Mouse (Mus musculus): ENCODE results near the gene Pigk.

Gene Pigk

DNA sequence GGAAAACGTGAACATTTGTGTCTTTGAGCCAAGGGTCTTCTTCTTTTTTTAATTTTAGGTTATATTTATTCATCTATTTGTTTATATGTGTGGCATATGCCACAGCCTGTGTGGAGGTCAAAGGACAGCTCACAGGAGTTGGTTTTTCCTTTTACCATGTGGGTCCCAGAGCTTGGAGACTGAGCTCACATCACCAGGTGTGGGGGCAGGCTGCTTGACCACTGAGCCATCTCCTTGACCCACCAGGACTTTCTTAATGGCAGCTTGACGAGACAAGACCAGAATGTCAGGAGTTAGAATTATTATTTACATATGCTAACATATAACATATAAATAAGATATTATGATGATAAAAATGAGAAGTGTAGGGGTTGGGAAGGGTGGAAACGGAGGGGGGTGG is 182.2 kb downstream of the Pigk start:
- no peak for DNase-seq (ENCODE audit: low spot score in 2 of 2)

DNA sequence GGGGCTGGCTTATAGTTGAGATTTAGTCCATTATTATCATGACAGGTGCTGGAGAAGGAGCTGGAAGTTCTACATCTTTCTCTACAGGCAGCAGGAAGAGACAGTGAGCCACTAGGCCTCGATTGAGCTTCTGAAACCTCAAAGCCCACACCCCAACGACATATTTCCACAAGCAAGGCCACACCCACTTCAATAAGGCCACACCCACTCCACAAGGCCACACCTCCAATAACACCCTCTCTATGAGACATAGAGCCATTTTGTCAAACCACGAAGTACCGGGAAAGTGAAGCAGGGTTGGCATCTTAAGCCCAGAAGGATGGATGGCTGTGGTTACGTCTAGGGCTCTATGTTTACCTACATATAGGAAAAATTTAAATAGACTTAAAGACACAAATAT is 183.3 kb downstream of the Pigk start:
- DNase-seq (ENCODE audit: low spot score in 2 of 2) = no peak

DNA sequence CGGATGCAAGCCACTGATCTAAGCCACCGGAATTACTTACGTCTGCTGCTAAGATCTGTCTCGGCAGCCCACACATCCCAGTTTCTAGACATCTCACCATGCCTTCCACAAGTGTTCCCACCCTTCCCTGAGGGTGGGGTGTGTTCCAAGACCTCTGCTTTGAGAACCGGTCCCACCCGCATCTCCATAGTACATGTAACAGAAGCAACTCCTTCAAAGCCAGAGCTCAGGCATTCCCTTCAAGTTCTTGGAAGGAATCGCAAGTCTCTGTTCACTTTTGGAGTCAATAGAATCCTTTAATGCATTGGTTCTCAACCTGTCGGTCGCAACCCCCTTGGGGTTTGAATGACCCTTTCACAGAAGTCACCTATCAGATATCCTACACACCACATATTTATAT is 185.0 kb downstream of the Pigk start:
- no peak for DNase-seq (ENCODE audit: low spot score in 2 of 2)

DNA sequence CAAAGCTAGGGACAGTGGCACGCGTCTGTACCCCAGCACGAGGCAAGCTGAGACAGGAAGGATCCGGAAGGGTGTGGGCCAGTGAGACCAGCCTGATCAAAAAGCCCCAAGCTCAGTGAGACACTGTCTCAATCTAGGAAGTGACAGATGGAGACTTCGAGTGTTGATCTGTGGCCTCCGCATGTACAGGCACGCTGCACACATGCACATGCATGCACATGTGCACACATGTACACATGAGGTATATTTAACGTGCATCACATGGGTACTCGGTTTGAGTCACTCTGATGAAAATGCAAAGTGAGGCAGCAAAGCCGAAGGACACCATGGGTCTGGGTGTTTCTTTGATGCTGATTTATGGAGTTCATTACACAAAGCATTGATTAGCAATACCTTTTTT is 191.1 kb downstream of the Pigk start:
- no peak for DNase-seq (ENCODE audit: low spot score in 2 of 2)

DNA sequence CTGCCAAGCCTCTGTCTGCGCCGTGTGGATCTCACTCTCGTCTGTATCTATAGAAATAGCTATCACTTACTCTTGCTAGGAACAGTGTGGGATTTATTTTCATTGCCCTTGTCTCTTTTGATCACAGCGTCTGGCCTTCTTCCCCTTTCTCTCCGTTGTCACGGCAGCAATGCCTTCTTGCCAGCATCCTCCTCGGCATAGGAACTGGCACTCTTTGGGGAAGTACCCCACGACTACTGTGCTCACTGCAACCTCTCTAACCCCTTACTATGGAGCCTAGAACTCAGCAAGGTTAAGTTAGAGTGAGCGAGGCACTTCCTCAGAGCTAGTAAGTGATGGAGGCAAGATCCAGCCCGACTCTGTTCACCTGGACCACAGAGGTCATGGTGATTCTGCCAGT is 191.9 kb downstream of the Pigk start:
- DNase-seq (ENCODE audit: low spot score in 2 of 2) = no peak

DNA sequence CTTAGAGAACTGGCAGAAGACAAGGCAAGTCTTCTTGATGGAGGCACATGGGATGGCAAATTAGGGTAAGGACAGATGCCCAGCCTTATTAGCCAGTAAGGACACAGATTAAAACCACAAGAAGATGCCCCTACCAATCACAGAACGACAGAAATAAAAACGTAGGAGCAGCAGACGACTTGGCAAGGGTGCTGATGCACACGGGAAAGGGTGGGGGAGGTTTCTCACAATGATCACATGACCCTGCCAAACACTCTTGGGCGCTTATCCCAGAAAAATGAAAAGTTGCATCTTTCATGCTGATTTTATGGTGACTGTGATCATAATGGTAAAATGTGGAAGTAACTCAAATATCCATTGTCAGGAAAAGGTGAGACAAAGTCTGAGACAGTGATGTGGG is 193.2 kb downstream of the Pigk start:
- DNase-seq (ENCODE audit: low spot score in 2 of 2) = no peak

DNA sequence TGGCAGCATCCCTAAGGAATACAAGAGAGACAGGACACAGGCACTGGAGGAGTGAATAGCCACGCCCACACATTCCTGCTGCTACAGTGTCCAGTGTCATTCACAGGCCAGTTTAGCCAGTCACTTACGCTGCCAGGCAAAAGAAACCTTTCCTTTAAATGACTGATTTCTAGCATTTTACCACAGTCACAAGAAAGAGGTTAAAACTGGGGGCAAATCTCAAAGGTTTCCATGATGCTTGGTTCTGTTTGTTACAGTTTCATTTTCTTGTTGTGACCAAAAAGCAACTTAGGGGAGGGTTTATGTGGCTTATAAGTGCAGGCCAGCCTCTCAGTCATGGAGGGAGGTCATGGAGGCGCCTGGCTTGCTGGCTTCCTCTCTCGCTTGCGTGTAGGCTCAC is 193.8 kb downstream of the Pigk start:
- DNase-seq (ENCODE audit: low spot score in 2 of 2) = no peak

DNA sequence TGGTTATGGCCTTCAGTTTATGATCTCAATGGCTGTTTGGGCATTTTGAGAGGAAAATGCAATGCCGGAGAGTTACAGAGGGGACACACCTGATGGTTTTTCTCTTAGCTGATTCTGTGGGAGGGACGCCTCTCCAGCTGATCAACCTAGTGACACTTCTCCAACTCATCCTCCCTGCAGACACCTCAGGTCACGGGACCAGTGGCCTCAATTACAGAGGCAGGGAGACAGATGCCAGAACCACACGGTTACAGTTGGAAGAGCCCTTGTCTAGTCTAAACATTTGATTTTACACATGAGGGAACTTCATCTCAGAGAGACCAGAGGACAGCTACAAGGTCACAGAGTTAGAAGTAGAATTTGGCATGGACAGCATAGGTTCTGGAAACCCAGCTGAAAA is 197.7 kb downstream of the Pigk start:
- no peak for DNase-seq (ENCODE audit: low spot score in 2 of 2)

DNA sequence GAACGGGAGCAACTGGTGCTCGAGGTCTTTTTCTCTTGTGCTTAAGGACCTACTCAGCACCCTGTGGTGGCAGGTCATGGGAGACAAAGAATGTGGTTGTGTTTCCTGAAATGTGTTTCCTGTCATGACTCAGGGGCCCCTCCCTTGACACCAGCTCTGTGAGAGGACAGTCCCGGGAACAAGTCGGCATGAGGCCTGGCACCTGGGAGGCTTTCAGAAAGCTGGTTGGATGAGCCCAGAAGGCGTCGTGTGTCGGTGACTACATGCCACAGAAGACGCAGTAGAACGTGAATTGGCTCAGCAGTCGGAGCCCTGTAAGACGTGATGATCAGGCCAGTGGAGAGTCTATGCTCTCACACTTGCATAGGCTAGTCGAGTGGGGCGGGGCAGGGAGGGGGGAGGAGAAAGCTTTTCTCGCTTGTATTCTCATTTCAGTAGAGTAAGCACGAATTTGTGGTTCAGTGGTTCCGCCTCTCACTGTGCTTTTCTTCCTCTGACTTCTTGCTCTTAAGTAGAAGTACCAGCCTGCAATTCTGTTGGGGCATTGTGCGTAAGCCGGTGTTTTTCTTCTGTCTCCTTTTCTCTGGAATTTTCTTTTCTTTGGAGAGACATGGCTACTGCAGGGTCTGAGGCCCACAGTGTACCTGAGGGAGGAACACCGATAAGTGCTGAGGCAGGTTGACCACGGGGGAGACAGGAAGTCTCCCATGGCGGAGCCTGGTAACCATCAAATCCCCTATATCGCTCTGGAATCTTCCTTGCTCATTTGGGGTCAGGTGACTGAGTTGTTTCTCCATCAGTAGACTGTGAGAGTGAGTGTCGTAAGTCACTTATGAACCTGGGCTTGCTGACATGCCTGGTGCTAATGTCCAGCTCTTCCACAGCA is 198.6 kb downstream of the Pigk start:
- DNase-seq (ENCODE audit: low spot score in 2 of 2) = no peak

DNA sequence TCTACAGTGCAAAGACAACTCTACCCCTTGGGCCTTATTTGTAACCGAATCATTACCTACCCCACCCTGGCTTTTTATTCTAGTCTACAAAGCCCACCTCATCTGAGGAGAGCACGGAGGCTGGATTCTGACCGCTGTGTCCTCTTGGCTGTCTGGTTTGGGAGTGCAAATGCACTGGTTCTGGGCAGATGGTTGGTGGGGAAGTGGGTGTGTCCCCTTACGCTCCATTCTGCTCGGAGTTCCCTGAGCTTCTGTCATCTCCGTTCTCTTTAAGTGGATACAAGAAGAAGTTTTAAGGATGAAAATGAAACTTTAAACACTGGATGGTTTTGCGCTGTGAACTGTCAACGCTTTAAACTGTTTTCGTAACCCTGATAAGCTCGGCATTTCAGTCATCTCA is 199.2 kb downstream of the Pigk start:
- DNase-seq (ENCODE audit: low spot score in 2 of 2) = no peak

DNA sequence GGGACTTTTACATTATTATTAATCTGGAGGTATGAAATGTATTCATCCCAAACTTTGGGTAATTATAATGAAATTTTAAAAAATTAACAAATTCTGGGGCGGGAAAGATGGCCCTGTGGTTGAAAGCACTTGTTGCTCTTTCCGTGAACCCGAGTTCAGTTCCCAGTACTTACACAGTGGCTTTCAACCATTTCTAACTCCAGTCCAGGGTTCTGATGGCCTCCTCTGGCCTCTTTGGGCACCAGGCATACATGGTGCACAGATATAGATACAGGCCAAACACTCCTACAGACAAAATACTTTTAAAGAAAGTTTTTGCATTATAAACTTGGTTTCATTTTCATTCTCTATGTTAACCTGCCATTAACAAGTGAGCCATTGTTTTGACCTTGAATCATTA is 199.7 kb downstream of the Pigk start:
- DNase-seq (ENCODE audit: low spot score in 2 of 2) = no peak

DNA sequence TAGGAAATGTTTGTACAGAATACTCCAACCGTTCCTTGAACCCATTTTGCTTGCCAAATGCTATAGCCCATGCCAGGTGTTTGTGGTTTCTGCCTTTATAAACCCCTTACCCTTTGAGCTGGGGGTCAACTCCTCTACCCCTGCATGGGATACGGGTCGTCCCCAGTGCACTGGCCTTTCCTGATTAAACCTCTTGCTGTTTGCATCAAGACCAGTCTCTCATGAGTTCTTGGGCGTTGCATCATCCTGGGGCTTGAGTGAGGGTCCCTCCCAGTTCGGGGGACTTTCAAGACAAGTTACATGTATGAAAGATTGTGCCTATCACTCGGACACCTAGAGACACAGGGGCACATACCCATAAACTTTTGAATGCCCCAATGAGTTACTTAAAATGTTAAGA is 200.5 kb downstream of the Pigk start:
- DNase-seq (ENCODE audit: low spot score in 2 of 2) = no peak

DNA sequence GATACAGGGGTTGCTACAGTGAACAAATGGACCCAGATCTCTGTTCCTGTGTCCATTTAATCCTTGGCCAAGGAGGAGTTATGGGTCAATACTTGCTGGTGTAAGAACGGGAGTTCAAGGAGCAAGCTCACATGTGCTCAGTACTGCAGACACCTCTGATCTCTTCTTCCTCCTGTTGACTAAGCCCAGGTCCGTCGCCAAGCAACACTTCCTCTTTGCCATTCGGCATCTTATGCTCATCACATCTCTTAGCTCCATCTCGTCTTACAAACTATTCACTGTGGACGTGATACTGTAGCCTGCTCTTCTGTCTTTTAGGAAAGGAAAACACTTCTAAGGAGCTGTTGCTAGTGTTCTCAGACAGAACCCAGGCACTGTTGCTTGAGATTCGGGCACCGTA is 203.7 kb downstream of the Pigk start:
- no peak for DNase-seq (ENCODE audit: low spot score in 2 of 2)

DNA sequence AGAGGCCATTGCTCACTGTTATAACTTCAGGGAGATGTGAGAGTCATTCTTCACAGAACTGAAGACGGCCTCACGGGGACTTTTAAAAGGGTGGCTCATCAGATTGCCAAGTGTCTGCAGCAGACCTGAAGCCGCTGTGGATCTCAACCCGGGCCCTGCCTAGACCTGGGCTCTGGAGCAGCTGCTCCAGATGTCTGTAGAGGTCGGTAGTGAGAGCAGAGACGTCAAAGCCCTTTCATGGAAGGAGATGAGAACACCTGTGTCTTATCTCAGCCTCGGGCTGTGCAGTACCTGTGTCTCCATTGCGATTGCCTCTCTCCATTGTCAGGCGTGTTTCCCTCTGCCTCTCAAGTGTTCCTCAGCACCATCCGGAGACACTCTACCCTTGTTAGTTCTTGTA is 205.2 kb downstream of the Pigk start:
- DNase-seq (ENCODE audit: low spot score in 2 of 2) = no peak

DNA sequence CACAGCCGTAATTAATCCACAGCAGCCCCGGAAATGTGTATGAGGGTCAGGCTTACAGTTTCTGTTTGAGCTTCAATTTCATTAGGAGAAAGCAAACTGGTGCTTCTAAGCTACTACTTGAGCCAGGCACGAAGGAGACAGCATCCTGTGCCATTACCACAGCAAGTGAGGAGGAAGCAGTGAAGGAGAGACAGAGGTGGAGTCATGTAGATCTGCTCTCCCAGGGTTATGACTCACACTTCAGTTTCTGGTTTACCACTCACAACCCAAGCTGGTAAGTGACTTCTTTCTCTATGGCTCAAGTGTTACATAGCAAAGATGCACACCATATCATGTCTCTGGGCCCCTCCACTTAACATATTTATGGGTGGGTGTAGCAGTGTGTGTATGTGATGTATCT is 206.5 kb downstream of the Pigk start:
- DNase-seq (ENCODE audit: low spot score in 2 of 2) = no peak

DNA sequence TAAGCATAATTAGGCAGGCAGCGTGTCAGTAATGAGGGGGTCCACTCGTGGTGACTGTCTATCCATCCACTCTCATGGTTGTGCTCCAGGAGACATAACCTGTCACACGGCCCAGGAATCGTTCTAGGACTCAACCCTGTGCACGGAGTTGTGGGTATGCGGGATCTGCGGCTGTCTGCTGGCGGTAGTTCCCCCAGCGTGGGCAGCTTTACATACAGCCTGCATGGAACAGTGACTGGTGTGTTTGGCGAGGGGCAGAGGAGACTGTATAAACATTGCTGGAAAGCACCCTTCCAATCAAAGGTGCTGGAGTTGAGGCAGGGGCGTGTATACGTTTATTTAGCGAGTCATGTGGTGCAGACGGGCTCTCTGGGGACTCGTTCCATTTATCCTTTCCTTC is 209.6 kb downstream of the Pigk start:
- DNase-seq (ENCODE audit: low spot score in 2 of 2) = no peak

DNA sequence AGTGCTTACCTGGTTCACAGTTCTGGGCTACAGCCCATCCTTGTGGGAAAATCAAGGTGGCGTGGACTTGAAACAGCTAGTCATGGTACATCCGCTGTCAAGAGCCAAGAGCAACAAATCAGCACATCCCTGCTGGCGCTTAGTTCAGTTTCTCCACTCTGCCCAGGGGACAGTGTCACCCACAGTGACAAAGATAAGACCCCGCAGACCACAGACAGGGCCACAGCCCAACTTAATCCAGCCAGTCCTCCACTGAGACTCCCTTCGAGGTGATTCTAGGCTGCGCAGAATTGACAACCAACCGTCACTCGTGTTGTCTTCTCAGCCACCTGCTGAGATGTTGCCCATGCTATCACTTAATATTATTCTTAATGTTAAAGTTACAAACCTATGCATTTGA is 211.5 kb downstream of the Pigk start:
- DNase-seq (ENCODE audit: low spot score in 2 of 2) = no peak

DNA sequence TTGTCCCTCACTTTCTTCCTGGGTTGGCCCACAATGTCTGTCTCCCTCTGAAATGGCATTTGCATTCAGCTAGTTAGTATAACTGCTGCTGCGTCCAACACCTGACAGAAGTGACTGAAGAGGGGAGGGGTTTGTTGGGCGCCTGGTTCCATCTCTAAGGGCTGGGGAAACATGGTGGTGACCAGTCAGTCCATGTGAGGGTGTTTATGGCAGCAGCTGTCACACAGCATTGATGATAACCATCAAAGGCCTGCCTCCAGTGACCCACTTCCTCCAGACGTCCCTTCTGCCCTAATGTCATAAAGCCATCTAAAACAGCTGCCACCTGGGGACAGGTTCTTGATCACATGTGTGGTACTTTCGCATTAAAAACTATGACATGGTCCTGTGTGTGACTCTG is 212.3 kb downstream of the Pigk start:
- no peak for DNase-seq (ENCODE audit: low spot score in 2 of 2)

DNA sequence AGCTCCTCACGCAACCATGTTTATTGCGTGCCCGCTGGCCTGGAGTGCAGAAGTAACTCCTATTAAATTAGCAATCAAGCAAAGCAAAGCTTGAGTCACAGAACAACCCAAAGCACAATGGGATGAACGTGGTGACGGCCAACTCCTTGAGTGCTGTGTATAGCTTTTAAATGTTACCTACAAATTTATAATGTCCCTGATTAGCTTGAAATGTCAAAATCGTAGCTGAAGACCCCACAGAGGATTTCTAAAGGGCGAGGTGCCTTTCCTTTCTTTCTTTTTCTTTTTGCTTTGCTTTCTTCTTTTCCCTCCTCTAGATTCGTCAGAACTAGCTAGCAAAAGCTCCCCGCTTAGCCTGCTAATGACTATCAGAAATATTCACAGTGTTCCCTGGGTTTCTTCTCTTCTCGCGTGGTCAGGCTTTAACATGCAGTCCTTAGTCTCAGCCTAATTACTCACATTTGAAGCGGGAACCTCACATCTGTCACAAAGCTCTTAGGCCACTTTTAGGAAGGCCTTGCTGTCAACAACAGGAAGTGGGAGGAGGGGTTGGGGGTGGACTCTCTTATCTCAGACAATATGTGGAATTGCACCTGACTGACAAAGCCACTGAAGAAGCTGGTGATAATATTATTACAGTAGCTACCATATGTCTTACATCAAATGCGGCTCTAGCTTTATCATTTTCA is 214.5 kb downstream of the Pigk start:
- DNase-seq (ENCODE audit: low spot score in 2 of 2) = no peak

DNA sequence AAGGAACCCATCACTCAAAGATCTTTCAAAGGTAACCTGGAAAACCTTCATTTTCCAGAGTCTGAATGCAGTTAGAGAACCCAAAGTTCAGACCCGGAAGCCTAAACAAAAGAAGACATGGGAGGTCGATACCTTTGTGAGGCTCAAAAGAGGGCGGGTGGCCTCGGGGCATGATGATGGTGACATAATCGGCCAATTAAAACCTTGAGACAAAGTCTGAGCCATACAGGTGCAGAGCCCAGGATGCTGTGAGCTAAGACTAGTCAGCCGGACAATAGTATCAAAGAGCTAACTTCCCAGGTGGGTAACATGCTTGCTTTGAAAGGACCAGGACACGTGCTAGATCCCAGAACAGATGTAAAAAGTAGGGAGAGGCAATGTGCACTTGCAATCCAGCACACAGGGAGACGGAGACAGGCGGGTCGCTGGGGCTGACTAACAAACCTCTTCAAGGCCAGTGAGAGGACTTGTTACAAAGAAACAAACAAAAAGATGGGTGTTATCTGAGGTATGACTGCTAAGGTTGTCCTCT is 215.4 kb downstream of the Pigk start:
- no peak for DNase-seq (ENCODE audit: low spot score in 2 of 2)

DNA sequence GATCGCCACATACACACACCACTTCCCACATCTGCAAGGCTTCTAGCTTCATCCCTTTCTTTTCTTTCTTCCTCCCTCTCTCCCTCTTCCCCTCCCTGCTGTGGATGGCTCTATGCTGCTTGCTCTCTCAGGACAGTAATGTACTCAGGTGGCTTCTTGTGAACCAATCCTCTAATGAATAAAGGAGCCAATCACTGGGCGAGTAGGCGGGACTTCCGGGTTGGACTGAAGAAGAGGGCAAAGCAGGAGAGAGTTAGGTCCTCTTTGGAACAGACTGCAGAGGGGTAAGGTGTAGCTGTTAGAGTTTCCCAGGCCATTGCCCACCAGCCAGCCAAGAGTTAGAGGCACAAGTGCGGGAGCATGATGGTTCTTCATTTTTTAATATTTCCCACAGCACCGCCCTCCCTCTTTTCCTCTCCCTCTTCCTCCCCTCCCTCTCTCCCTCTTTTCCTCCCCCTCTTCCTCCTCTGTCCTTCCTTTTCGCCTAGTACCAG is 215.9 kb downstream of the Pigk start:
- no peak for DNase-seq (ENCODE audit: low spot score in 2 of 2)

DNA sequence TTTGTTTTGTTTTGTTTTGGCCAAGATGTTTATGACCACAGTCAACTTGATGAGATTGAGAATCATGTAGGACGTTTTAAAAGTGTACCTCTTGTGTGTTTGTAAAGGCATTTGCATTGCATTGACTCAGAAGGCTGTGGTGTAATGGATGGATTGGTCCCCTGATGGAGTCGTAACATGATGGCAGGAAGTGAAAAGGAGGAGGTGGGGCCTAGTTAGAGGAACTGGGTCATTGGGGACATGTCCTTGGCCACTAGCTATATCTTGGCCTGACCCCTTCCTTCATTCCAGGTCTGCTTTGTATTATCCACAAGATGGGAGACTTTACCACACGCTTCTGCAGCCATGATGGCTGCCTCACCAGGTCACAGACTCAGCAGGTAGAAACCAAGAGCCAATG is 217.5 kb downstream of the Pigk start:
- DNase-seq (ENCODE audit: low spot score in 2 of 2) = no peak

DNA sequence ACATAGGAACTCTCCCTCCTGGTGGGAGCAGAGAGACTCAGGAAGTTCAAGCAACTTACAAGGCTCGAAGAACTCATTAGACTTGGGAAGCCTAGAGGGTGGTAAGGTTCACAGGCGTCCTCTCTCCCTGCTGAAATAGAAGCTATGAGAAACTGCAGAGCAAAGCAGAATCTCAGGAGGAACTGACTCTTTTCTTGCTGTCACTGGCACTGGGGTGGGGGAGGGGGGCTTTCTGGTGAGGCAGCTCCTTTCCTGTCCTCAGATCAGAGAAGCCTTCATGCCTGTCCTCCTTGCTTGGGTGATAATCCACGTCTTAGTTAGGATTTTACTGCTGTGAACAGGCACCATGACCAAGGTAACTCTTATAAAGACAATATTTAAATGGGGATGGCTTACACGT is 218.2 kb downstream of the Pigk start:
- DNase-seq (ENCODE audit: low spot score in 2 of 2) = no peak

All from right cerebral cortex, postnatal 10 days (tissue).